Mouse (Mus musculus) midbrain, embryonic 11.5 days (tissue): Measurements from ENCODE around the gene Pip4k2a. TPM values are rescaled to one million over a fixed set of nuclear protein-coding genes. Genes with fewer than 3 reads are reported as not detected.
A peak's percentile ranks its signal among the peaks of the same experiment; 100 is the strongest.

Source experiments
- ATAC-seq: fragments of 200-750 bp; cut with Nextera tagmentation; 2 replicates; pipeline ENCODE4 v1.8.0; 2017; ENCODE audit warnings: moderate TSS enrichment, moderate library complexity; ENCODE audit not compliant: low FRiP score
- DNase-seq: peaks from one replicate; pipeline ENCODE4 v3.0.0; 2015; ENCODE audit warnings: low spot score; ENCODE audit errors: missing footprints
- H3K27ac ChIP-seq: fragments of 300-500 bp; sonication (generic); 2 replicates; pipeline ENCODE4 v1.5.1; 2014; ENCODE audit warnings: low read depth, low read length
- H3K27me3 ChIP-seq: fragments of 300-500 bp; sonication (generic); 2 replicates; pipeline ENCODE4 v1.6.1; 2014; ENCODE audit warnings: mild to moderate bottlenecking, low read length, moderate library complexity, mixed read lengths; ENCODE audit not compliant: control insufficient read depth, insufficient read depth
- H3K36me3 ChIP-seq: fragments of 300-500 bp; sonication (generic); 2 replicates; pipeline ENCODE4 v1.6.1; 2014; ENCODE audit warnings: mild to moderate bottlenecking, low read length, moderate library complexity, mixed read lengths; ENCODE audit not compliant: control insufficient read depth, insufficient read depth
- H3K4me1 ChIP-seq: fragments of 300-500 bp; sonication (generic); 2 replicates; pipeline ENCODE4 v1.6.1; 2014; ENCODE audit warnings: low read length; ENCODE audit not compliant: control insufficient read depth, insufficient read depth
- H3K4me2 ChIP-seq: fragments of 300-500 bp; sonication (generic); 2 replicates; pipeline ENCODE4 v1.6.1; 2014; ENCODE audit warnings: mild to moderate bottlenecking, moderate library complexity
- H3K4me3 ChIP-seq: fragments of 300-500 bp; sonication (generic); 2 replicates; pipeline ENCODE4 v1.5.1; 2014; ENCODE audit warnings: low read depth, low read length
- H3K9ac ChIP-seq: fragments of 300-500 bp; sonication (generic); 2 replicates; pipeline ENCODE4 v1.6.1; 2014; ENCODE audit warnings: low read length
- H3K9me3 ChIP-seq: fragments of 300-500 bp; sonication (generic); 2 replicates; pipeline ENCODE4 v1.6.1; 2016; ENCODE audit warnings: low read length; ENCODE audit not compliant: control insufficient read depth
- WGBS: fragments of 180-500 bp; shearing (Covaris S2); extraction: QIAGEN DNeasy Blood & Tissue Kit; methylation state at CpG from one replicate; pipeline ENCODE4 v1.1.7; 2014; 5-methylcytosine and 5-hydroxymethylcytosine counted together
- polyA plus RNA-seq: library from polyadenylated mRNA; unstranded; fragments of >200 nt; fragmentation: Nextera tagmentation; extraction: Ambion mirVana; gene quantifications from 2 replicates; pipeline ENCODE4 v1.2.1, GENCODE M21; 2014

Pip4k2a gene
- polyA plus RNA-seq, 1 experiment from 2014 or later = 9.7 TPM

DNA sequence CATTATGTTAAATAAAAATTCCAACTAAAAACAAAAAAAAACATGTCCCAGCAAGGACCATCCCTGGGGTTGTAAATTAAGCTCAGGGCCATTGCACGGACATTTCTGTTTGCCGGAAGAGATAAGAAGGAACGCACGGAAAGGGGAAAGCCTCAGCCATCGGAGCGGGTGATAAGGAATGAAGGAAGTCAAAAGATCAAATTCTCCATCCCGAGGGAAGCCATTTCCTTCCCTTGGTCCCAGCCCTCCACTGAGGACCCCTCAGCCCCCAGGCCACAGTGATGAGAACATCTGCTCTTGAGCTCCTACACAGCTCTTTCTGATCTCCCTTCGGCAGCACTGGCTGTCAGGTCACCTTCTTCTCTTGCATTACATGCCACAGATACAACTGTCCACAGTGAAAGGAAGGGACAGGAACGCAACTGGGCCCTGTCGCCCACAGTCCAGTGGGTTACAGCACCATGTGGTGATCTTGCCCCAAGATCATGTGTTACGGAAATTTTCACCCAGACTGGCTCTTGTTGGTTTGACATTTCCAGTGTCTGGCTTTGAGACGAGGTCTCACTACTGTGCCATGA, 57.1 kb downstream of the Pip4k2a start:
- Histone ChIP-seq H3K4me2 (no peak overlapping the region), H3K27ac (no peak overlapping the region), H3K9me3 (no peaks in the 10 kb centered on the region), H3K4me1 (peaks cover 5% of the 10 kb centered on the region), H3K9ac (no peak overlapping the region), H3K36me3 (no peaks in the 10 kb centered on the region), H3K27me3 (no peaks in the 10 kb centered on the region), H3K4me3 (no peak overlapping the region)
- no peak for DNase-seq
- no peak for ATAC-seq
- WGBS = 84% methylated on average over 12 of the region's 12 CpGs

DNA sequence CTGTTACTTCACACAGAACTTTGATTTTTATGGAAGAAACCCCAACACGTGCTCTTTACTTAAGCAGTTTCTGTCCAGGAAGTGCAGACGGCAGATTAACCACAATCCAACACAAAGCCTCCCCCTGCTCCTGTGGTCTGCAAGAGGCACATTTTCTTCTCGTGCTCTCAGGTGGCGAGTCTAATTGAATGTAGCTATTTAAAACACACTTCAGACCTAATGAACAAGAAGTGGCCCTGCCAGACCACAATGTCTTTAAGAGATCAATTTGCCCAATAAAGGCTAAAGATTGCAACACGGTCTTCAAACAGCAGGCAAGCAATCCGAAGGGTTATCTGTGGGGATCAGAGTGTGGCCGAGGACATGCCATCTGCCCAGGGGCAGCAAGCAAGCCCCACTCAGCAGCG, 59.0 kb downstream of the Pip4k2a start:
- H3K27me3 ChIP-seq = no peaks in the 10 kb centered on the region
- 18% methylated on average over 8 of the region's 8 CpGs for WGBS
- DNase-seq (no peak), ATAC-seq (no peak)
- H3K9ac ChIP-seq = no peak overlapping the region
- H3K4me1 ChIP-seq = peaks cover 5% of the 10 kb centered on the region
- H3K4me2 ChIP-seq = no peak overlapping the region
- H3K27ac ChIP-seq = no peak overlapping the region
- H3K4me3 ChIP-seq = no peak overlapping the region
- no peaks in the 10 kb centered on the region for H3K36me3 ChIP-seq
- no peaks in the 10 kb centered on the region for H3K9me3 ChIP-seq

DNA sequence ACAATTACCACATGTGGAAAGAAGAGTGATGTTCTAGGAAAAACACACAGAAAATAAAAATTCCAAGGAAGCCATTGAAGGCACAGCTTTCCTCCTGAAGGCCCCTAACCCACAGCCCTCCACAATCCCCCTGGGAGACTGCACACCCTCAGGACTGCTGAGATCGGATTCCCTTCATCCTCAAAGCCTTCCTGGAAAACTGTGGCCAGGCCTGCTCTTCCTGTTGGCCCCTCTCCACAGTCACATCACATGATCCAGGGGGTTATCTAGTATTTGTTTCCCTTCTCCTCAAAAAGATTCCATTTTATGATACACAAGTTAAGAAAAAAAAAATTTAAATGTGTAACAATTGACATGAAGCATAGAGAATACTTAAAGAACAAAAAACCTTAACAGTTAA, 59.7 kb downstream of the Pip4k2a start:
- no peak overlapping the region for H3K9ac ChIP-seq
- no peak overlapping the region for H3K4me2 ChIP-seq
- no peaks in the 10 kb centered on the region for H3K9me3 ChIP-seq
- H3K4me1 ChIP-seq = peaks cover 11% of the 10 kb centered on the region
- no peaks in the 10 kb centered on the region for H3K27me3 ChIP-seq
- WGBS = 29% methylated on average over 1 of the region's 1 CpGs
- no peak for DNase-seq
- no peak for ATAC-seq
- H3K36me3 ChIP-seq = no peaks in the 10 kb centered on the region
- H3K4me3 ChIP-seq = no peak overlapping the region
- no peak overlapping the region for H3K27ac ChIP-seq

DNA sequence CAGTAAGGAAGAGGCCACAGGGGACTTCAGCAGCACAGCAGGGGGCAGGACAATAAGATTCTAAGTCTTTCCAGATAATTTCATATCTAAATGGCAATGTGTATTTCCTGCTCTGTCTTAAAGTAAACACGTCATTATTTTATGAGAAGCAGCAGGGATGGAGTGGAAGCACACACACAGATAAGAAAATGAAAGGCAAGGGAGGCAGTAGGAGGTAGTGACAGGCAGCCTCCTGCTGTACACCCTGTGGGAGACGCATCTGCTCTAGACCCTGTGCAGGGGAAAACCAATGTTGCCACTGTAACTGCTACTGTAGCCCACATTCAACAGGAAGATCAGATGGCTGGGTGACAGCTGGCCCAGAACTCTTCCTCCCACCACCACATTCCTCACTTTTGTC, 60.3 kb downstream of the Pip4k2a start:
- H3K4me1 ChIP-seq = peaks cover 13% of the 10 kb centered on the region

DNA sequence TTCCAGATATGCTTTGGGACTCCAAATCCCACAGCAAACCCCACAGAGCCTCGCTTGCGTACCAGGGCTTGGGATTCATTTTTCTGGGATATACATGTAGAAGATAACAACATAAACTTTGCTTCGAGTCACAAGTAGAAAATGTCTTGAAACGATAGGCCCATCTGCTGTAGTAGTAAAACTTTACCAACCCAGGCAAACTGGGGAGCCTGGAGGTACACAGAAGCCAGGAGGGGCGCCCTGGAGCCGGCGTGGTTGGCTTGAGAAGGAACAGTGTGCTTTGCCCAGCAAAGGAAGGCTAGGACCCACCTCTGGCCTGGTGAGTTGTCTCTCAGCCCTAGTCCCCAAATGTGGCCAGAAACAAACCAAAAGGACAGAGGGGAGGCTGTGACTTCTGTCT, 61.5 kb downstream of the Pip4k2a start:
- Histone ChIP-seq H3K9ac (no peak overlapping the region), H3K9me3 (no peaks in the 10 kb centered on the region), H3K27ac (no peak overlapping the region), H3K36me3 (no peaks in the 10 kb centered on the region), H3K4me3 (no peak overlapping the region), H3K27me3 (no peaks in the 10 kb centered on the region), H3K4me2 (no peak overlapping the region), H3K4me1 (peaks cover 13% of the 10 kb centered on the region)
- DNase-seq = no peak
- no peak for ATAC-seq
- WGBS = 90% methylated on average over 7 of the region's 7 CpGs

More for the DNA sequence above, 60.3 kb downstream of the Pip4k2a start:
- WGBS = 70% methylated on average over 2 of the region's 2 CpGs
- DNase-seq (no peak), ATAC-seq (no peak)
- H3K9me3 ChIP-seq = no peaks in the 10 kb centered on the region
- no peak overlapping the region for H3K4me2 ChIP-seq
- no peak overlapping the region for H3K9ac ChIP-seq
- H3K27ac ChIP-seq = no peak overlapping the region
- H3K27me3 ChIP-seq = no peaks in the 10 kb centered on the region
- no peak overlapping the region for H3K4me3 ChIP-seq
- no peaks in the 10 kb centered on the region for H3K36me3 ChIP-seq

DNA sequence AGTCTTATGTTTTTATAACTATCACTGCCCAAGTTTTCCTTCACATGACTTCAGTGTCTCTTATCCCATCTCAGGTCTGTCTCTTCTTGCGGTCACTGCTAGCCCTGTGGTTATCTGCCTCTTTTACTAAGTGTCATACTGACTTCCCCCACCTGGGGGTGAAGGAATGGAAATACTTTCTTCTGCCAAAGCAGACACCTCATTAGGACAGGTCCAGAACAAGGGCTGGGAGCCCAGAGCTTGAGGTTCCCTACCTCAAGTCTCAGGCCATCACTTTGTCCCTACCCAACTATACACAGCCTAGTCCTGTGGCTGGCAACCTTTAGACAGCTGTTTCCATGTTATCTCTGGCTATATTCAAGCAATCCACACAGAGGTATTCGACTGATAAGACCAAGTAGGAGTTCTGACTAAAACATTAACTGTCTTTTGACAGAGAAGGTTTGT, 62.3 kb downstream of the Pip4k2a start:
- Histone ChIP-seq H3K27me3 (no peaks in the 10 kb centered on the region), H3K27ac (no peak overlapping the region), H3K4me3 (no peak overlapping the region), H3K9me3 (no peaks in the 10 kb centered on the region), H3K36me3 (no peaks in the 10 kb centered on the region), H3K9ac (no peak overlapping the region), H3K4me1 (peaks cover 13% of the 10 kb centered on the region), H3K4me2 (no peak overlapping the region)
- ATAC-seq (no peak), DNase-seq (no peak)
- WGBS = 92% methylated on average over 2 of the region's 2 CpGs

DNA sequence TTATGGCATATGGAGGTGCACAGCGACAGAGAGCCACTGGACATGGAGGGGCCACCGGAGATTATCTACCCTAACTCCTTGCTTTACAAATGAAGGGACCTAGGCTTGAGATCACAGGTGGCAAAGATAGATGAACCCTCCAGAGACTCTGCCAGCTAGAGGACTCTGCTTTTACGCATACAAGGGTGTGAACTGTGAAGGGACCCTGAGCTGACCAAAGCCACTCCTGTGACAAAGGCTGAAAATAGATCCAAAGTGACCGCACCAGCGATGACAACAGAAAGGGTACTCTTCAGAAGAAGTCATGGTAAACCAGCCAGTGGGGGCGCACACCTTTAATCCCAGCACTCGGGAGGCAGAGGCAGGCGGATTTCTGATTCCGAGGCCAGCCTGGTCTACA, 63.8 kb downstream of the Pip4k2a start:
- H3K4me1 ChIP-seq = peaks cover 11% of the 10 kb centered on the region
- H3K4me3 ChIP-seq = no peak overlapping the region
- WGBS = 89% methylated on average over 9 of the region's 9 CpGs

DNA sequence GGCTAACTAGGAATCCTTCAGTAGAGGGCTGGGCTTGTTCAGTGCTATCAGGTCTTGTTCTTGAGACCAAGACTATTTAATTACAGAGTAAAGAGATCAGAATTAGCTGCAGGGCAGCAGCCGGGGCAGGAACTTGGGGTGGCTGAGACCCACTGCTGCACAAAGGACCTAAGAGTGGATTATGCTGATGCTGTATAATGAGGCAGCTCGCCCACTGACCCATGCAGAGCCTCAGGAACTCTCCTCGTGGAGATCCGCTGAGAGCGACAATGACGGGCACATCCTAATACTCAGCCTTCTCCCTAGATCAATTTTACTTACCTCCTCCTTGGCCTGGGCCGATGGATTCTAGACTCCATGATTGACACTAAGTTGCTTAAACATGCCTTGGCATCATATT, 64.5 kb downstream of the Pip4k2a start:
- H3K9ac ChIP-seq = no peak overlapping the region
- H3K9me3 ChIP-seq = no peaks in the 10 kb centered on the region
- ATAC-seq = peak; percentile 77
- peaks cover 8% of the 10 kb centered on the region for H3K4me1 ChIP-seq
- H3K27me3 ChIP-seq = no peaks in the 10 kb centered on the region
- no peak overlapping the region for H3K4me3 ChIP-seq
- no peak overlapping the region for H3K27ac ChIP-seq
- 11% methylated on average over 7 of the region's 7 CpGs for WGBS
- H3K36me3 ChIP-seq = no peaks in the 10 kb centered on the region
- no peak overlapping the region for H3K4me2 ChIP-seq
- no peak for DNase-seq

More for the DNA sequence above, 63.8 kb downstream of the Pip4k2a start:
- ATAC-seq (no peak), DNase-seq (no peak)
- no peaks in the 10 kb centered on the region for H3K9me3 ChIP-seq
- H3K4me2 ChIP-seq = no peak overlapping the region
- H3K27ac ChIP-seq = no peak overlapping the region
- no peaks in the 10 kb centered on the region for H3K27me3 ChIP-seq
- H3K9ac ChIP-seq = no peak overlapping the region
- H3K36me3 ChIP-seq = no peaks in the 10 kb centered on the region

DNA sequence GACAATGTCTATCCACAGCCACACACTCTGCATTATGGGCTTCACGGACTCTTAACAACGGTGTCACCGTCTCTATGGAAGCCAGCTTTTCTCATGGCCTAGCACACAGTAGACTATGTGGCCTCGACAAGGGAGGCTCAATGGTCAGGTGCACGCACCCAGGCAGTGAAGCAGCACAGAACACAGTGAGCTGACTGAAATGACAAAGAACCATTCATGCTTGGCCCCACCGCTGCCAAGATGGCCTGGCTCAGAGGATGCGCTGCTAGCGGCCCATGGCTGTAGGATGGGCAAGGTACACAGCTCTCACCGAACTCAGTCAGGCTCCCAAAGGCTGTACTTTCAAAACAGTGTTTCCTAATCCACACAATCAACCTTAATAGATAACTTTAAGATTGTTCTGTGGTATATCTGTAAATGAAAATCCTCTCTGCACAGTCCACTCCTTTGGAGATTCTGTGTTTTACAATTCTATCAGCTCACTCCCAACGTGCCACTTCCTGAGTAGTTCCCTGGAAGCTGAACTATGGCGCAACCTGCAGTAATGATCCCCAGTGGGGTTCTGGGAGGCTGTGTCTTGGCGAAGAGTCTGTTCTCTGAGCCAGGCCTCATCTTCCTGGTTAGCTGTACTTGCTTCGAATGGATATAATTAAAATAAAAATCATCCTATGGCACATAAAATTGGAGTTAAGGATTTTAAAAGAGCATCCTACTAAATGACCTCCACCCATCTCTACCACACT, 67.4 kb downstream of the Pip4k2a start:
- Histone ChIP-seq H3K4me1 (peaks cover 8% of the 10 kb centered on the region), H3K4me3 (no peak overlapping the region), H3K4me2 (no peak overlapping the region), H3K9me3 (no peaks in the 10 kb centered on the region), H3K27me3 (no peaks in the 10 kb centered on the region), H3K9ac (no peak overlapping the region), H3K27ac (no peak overlapping the region), H3K36me3 (no peaks in the 10 kb centered on the region)
- 88% methylated on average over 13 of the region's 13 CpGs for WGBS
- DNase-seq = no peak
- no peak for ATAC-seq
